Mouse (Mus musculus) lung, postnatal 36 days (tissue): ENCODE measurements at regions not wholly inside any gene's neighbourhood (a gene's known extent, or its start where the extent isn't known, plus 50 kb on each side); places are given as distances from the start of the nearest gene placed in this dataset.

ENCODE experiments used
- DNase-seq: peaks from one replicate; pipeline ENCODE4 v3.0.0; 2022; ENCODE audit warnings: mixed read lengths

DNA sequence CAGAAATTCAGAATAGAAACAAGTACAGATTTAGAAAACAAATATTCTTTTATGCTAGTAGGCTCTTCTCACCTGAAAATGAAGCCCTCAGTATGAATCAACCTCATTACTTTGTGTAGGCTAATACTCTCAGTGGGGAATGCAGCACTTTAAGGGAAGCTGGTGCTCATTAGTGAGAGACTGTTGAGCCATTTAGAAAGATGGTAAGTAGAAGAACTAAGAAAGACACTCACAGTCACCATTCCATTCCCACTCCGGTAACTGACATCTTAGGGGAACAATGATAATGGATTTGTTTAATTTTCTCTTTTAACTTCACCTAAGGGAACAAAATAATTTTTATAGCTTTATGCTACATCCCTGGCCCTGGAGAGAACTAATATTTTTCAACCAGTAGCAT, 648.0 kb upstream of the Nova1 start:
- DNase-seq, result no peak

DNA sequence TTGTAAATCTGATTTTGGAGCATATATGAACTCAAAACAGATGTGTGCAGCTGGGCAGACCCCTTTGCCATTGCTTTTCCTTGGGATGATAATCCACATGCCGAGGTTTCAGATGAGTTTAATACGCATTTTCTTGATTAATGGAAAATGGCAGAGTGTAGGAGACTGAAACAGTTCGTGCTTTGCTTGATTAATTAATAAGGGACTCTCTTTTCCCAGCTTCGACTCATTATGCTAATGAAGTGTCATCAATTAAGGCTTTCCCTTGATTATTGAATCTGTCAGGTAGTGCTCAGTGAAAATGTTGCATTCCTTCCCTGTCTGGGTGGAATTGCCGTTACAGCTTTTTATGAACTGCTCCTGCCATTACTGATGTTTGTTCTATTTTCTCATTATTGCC, 647.2 kb upstream of the Nova1 start:
- no peak for DNase-seq

DNA sequence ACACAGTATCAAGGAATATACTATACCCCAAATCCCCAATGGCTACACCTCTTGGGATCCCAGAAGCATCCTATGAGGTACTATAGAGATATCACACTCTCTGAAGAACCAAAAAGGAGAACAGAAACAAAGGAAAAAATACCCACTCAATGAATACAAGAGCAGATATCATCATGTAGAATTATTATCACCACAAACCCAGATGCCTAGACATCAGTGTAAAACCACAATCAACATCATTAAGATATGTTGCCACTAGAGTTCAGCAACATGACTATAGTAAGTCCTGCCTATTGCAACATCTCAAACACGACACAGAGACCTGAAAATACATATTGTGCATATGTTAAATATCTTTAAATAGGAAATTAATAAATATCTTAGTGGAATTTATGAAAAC, 612.9 kb upstream of the Nova1 start:
- DNase-seq, result no peak

DNA sequence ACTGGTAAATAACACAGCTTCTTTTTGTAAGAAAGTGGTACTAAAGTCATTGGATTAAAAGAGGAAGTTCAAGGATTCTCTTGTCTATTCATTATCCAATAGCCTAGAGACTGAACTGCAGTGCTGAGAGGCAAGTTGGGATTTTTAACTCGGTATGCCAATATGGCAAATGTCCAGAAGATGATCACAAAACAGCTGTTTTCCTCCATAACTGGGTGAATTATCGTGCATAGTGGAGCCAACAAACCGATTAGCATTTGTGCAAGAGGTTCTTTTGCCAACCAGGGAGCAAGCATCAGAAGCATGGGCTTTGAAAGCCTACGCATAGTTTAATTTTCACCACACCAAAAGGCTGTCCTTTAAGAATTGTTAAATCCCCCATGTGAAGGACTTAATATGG, 593.5 kb upstream of the Nova1 start:
- DNase-seq, result no peak

DNA sequence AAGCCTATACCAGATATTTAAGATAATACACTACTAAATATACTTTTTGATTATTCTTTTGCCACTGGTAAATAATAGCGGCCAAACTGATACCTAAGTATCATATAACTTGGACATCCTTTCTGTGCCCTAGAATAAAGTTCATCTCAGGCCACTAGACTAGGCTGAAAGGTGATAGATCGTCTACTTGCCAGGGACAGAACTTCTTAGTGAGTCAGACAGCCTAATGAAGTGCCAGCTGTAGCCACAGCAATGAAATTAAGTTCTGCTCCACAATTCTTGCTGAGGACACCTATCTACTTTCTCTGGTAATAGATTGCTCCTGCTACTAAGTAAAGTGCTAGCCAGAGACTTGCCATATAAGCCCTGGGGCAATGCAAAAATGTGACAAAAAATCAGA, 587.8 kb upstream of the Nova1 start:
- peak; percentile 19 for DNase-seq

DNA sequence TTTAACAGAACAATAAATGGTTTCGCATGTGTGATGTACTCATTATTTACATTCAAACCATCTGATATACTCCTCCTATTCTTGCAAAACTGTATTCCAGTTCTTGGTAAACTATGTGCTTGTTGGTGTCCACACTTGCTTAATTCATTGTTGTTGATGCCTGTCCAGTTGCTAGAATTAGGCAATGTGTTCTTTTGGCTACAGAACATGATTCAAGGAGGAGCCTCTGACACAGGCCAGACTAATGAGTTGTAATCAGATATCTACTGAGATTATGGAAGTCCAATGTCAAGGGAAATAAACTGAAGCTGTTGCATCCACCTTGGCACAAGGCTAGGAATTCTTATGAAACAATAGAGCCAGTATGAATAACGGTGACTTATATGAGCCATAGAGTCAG, 587.4 kb upstream of the Nova1 start:
- peak; percentile 48 for DNase-seq

DNA sequence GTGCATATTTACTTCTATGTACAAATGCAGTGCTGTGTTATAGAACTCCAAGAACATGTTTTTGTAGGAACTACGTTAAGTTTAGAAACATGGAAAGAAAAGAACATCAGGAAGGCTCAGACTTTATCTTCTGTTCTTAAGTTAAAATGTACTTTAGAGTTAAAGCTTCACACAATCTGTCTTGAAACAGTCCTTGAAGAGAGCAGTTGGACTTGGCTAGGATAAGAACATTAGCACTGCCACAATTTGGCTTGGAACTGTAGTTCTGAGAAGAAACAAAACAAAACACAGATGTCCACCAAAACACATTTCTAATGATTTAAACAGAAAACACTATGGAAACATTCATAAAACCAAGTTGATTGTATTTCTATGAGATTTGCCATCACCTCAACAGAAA, 564.5 kb upstream of the Nova1 start:
- DNase-seq, result no peak

DNA sequence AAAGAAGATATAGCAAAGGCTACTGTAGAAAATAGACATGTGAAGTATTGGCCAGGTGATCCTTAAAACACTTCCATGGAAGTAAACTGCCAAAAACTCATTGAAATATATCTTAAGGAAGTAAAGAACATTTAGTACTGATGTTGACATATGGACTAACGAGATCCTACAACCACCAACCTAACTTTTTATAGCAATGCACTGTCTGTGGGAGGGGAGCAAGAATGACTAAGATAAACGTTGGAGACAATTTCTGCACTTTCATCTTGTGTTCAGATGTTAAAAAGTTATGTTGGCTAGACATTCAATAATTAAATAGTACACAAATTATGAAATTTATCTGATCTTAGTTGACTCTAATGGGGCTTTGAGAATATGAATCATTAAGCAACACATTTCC, 534.5 kb upstream of the Nova1 start:
- DNase-seq, result no peak

DNA sequence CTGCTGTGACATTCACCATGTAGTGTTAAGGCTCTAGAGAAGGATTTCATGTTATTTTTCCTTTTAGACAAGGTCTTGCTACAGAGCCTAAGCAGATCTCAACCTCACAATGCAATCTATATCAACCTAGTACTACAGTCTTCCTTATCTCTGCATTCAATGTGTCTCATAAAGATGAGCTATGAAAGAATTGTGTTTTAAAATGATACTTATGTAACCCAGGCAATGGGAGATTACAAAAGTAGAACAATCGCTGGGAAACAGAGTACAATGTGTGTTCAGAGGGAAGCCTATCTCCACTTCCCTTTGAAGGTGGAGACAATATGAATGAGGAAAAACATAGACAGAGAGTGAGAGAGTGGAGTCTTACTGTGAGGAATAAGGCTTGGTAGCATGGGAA, 532.5 kb upstream of the Nova1 start:
- no peak for DNase-seq

DNA sequence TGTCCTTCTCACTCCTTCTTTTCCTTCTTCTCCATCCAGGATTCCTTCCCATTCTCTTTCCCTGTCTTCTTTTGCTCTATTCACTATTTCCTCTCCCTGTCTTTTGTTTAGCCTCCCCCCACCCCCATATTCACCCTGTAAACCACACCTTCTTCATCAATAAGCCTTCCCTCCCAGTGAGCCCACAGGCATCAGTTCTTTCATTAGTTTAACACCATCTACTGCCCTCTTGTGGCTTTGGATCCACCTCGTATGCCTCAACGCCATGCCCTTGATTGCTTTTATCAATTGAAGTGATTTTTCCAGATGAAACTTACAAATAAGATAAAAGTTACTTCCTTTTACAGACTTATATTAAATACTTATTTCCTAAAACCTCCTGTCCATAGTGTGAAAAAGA, 494.7 kb upstream of the Nova1 start:
- DNase-seq, result peak; percentile 7

DNA sequence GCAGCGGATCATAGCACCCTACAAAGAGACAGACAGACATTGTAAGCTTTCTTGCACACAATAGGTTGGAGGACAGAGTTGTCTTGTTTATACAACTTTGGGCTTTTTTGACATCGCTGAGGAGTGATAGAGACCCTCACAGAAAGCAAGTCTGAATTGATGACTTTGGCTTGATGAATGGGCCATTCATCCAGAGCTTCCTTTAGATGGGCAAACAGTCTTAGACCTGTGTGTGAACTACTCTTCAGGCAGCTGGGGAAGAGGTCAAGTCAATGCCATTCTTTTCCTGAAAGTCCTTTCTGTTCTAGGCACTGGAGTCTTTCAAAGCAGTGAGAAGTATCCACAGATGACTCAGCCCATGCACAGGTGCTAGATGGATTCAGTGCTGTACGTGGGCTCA, 457.2 kb upstream of the Nova1 start:
- DNase-seq, result no peak

DNA sequence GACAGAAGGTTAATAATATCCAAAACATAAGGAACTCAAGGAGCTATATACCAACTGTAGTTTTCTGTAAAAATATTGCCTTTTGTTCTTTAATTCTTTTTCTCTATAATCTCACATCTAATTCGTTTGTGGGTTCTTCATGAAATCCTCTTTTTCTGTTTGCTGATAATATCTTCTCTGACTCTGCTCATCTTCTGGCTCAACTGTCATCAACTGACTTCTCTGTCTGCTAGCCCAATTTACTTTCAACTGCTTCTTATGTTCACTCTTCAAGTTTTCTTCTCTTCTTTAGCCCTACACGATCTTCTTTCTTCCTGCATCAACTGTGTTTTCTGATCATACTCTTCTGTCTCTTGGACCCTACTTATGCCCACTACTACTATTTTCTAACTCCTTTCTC, 453.6 kb upstream of the Nova1 start:
- no peak for DNase-seq

DNA sequence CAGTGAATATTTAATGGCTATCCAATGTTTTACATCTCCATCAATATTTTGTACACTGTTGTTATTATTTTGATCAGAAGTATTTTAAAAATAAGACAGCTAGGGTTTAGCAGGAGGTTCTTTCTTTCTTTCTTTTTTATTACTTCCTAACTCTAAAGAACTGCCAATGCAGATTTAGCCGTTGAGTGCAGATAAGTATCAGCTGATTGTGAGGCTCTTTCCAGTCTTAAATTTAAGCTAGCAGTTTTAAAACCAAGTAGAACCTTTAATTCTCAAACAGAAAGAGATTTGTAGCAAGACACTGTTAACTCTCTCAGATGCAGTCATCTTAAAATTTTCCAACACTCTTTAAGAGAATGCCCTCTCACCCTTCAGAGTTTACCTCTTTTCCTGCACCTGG, 445.4 kb upstream of the Nova1 start:
- DNase-seq, result no peak

DNA sequence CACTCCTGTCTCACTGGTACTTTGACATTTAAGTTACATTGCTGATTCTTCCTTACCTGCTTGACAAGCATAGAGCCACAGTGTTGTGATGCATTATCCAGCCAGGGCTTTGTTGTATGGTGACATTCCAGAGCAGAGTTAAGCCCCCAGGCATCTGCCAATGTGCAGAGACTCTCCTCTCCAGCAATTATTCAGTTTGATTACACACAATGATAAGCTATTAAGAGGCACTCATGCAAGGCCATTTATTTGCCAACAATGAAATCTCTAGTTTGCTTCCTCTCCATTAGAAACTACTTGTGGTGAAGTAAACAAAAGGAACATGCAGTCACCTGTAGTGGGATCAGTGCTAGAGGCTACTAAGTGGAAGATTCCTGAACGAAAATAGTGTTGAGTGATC, 444.7 kb upstream of the Nova1 start:
- no peak for DNase-seq

DNA sequence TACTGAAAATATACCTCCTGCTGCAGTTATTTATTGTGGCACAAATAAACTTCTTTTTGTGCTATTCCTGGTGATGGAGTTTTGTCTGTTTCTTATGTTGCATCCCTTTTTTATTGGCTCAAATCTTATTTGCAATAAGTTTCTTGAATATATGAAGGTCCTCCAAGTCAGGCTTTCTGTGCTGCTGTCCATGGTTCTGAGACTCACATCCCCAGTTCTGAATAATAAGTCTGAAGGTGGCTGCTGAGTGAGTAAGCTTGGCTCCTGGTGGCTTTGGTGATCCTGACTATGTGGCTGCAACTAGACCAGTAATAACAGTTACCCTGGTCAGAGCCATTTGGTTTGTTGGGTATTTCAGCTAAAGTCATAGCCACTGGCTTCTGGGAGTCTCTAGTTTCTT, 433.6 kb upstream of the Nova1 start:
- no peak for DNase-seq

DNA sequence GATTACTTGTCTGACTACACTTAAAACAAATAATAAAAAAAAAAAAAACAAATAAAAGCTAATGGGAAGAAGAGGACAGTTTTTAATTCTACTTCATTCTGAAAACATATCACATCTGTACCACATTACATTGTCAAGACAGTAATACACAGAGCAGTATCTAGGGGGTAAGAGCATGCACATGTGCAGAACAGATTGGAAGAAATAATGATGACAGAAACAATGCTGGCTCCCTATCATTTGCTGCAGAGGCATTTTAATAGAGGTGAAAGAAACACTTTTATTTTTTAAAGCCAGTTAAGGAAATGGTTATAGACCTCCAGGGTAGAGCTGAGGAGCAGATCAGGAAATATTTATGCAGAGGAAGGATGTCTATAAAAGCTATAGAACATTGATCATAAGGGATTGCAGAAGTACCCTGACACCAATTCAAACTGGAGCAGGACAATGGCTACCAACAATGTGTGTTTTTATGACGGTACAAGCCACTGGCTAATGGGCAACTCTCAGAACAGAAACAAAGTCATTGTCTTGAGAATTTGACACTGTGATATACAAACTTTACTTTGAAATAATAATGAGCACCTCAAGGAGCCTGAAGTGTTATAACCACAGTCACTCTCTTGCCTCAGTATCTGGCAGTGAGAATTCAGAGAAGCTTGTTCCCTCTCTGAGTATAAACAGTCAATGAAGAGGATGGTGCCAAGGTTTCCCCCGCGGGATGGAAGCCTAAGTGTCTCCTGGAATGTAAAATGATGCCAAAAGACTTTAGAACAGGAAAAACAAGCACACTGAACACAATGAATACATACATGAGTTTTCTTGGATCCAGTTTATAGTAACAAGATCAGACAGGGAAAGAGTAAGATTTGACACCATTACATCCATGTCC, 425.1 kb upstream of the Nova1 start:
- no peak for DNase-seq

DNA sequence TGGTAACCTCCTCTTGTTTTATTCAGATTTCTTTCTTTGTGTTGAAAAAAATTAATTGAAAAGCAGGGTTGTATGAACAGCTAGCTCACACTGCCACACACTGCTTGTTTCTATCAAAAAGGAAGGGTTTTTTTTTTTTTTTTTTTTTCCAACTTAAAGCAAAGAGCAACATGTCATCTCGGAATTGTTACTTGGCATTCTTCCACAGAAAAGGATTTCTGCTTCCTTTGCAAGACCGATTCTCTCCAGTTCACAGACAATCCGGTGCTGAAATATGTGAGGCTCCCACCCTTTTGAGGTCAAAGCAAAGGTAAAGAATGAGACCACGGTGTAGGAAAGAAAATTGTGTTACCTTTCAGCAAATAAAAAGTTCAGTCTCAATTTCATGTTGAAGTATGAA, 401.3 kb upstream of the Nova1 start:
- DNase-seq, result no peak

DNA sequence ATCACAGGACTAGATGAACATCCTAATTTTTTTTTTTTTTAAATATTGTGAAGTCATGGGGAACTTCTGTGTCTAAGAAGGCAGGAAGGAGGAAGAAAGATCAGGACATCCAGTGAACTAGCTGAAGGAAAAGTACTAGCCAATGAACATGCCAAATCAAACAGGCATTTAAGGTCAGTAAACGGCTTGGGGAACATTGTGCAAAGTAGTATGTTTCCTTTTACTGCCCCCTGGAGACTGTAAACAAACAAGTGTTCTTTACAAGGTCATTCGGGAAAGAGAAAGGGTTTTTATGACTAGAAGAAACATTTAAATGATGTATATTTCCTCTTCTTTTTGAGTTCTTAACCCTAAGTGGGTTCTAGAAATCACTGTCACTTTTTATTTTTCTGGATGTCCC, 400.6 kb upstream of the Nova1 start:
- DNase-seq, result peak; percentile 24

DNA sequence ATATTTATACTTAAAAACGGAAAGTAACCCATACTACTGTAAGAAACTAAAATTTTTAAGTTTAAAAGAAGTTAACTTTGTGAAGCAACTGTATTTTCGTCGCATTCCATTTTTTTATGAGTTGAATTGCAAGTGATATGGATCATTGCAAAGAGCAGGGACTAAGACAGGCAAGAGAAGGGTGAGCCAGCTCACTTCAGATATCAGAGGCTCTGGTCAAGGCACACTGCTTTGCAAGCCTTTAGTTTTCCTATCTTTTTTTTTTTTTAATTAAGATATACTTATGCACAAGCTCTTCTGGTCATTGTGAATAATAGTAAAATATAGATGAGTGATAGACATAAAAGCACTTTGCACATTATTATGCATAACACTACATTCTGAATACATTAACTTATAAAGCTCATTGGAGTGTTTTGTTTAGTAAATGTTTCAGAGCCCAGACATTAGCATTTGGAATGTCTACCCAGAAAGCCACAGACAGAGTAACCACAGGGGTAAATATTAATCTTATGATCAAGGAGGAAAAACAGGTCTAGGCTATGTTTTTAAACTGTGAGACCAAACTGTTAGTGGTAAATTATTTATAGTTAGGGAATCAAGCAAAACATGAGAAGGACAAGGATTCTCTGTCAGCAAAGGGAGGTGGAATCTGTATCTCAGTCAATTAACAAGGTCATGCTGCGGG, 392.8 kb upstream of the Nova1 start:
- no peak for DNase-seq

DNA sequence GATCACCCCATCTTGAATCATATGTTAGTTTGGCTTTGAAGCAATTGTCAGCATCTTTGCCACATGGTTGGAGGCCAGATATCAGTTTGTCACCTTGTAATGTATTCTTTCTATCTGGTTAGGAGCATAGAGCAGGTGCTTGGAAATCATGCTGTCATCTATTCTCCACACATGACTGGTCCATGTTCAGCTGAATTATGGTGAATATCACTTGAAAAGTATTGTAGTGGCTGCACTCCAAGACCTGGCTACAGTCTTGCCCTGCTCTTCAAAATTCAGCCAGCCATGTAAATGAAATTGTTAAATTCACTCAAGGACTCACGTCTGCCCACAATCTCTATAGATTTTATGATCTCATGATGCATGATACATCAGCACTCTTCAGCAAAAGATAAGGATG, 384.2 kb upstream of the Nova1 start:
- no peak for DNase-seq

DNA sequence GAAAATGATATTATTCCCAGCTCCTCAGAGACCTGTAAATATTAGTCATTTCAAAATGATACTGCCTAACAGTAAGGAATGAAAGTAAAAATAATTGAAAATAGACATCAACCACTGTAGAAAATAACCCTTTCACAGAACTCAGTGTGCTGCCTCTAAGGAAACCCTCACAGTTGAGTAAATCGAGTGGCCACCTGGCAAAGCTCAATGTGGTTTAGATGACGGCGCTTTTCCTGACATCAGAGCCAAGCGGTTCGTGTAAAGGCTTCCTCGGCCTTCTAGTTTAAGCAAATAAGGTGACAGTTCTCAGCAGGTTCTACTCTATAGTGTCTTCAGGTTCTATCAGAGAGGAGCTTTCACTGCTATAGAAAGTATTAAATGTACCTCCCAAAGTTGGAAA, 379.9 kb upstream of the Nova1 start:
- no peak for DNase-seq

DNA sequence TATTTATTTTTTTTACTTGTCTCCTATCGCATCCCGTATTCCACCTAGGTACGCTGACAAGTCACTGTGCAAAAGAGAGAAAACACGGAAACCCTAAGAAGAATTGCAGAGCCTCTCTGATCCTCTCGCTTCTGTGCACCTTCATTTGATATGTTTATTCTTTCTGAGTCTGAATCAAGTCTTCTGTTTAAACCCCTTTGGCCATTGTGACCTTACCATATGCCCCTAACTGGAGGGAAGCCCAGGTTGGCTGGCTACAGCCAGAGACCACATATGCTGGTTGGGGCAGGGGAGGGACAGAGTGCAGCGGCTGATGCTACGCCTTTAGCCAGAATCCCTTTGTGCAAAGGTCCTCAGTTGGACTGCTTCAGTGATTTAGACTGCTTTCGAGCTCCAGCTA, 346.0 kb upstream of the Nova1 start:
- no peak for DNase-seq

DNA sequence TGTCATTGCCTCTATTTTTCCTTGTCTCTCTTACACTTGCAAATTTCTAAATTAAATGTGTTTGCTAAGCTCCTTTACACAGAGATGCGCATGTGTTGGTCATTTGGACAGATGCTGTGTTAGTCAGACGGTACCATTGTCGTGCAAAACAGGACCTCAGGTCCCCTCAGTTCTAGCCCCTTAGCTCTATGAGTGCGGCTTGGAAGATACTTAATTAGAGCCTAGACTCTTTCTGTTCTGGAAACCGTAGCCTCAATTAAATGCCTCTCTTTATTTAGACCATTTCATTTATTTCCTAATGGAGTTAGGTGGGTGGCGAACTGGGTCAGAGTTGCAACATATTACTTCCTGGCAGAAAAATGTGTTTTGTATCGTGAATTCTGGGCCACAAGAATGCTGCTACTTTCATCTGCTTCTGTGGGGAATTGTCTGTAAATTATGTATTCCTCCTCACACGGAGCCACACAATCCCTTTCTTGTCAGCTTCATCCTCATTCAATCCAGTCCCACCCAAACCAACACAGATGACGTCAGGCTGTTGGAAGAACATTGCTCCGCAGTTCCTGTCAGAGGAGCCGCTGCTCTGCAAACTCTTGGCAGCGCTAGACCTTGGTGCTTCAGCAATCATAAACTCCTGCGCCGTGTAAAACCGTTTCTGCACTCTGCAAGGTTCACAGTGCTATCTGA, 345.4 kb upstream of the Nova1 start:
- DNase-seq, result peak; percentile 56

DNA sequence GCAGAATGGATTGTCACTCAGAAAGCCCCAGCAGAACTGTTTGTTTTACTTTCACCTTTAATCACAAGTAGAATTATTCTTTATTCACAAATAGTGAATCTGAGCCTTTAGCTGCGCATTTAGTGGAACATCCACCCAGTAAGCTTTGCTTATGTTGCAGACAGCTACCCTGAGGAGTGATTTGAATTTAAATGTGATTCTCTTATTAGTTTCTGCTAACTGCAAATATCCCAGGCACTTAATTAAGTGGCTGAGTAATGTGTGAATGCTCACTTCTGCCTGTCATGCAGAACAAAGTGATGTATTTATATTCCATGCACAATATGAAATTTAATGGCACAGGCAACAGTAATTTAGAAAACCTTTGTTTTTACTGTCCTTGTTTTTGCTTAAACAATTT, 344.4 kb upstream of the Nova1 start:
- DNase-seq, result no peak
